Mouse (Mus musculus): ENCODE measurements around the gene Syn3.

- TF ChIP-seq CTCF (IDR thresholded peaks at IDR 0.05; ENCODE audit: borderline replicate concordance, extremely low read depth, insufficient read depth, insufficient read length) (no peak), POLR2A (IDR thresholded peaks at IDR 0.05; ENCODE audit: borderline replicate concordance, extremely low read depth, insufficient read depth, insufficient read length, poor library complexity, severe bottlenecking) (no peak)
Measured at GRCm38 (mm10) chr10:86077272-86077671, 421.4 kb downstream of the Syn3 start.
